Mouse (Mus musculus) splenic B cell, adult 2 months (primary cell): ENCODE measurements around the gene Cbfa2t2.

Source experiments
- DNase-seq: peaks from one replicate; pipeline ENCODE4 v3.0.0-alpha.2; 2011; ENCODE audit warnings: low read depth, low spot score
- H3K27me3 ChIP-seq: 2 replicates; pipeline ENCODE4 v1.6.1; 2012; ENCODE audit warnings: mild to moderate bottlenecking, low read length, moderate library complexity, mixed read lengths; ENCODE audit not compliant: control insufficient read depth, poor library complexity, insufficient read depth, severe bottlenecking
- H3K36me3 ChIP-seq: 2 replicates; pipeline ENCODE4 v1.6.1; 2012; ENCODE audit warnings: mild to moderate bottlenecking, low read length, moderate library complexity, mixed read lengths; ENCODE audit not compliant: control insufficient read depth, poor library complexity, insufficient read depth, severe bottlenecking

The Cbfa2t2 gene

GRCm38 (mm10) chr2:154522334-154522733 is 86.1 kb downstream of the Cbfa2t2 start:
- H3K36me3 ChIP-seq, result no peaks in the 10 kb centered on the region; the same call in 1 of the 2 replicates
- no peaks in the 10 kb centered on the region for H3K27me3 ChIP-seq
- no peak for DNase-seq

GRCm38 (mm10) chr2:154525285-154525684 is 89.0 kb downstream of the Cbfa2t2 start:
- H3K36me3 ChIP-seq, result peaks cover 4% of the 10 kb centered on the region
- no peak for DNase-seq
- H3K27me3 ChIP-seq, result no peaks in the 10 kb centered on the region

- DNase-seq, result no peak
- H3K36me3 ChIP-seq, result peaks cover 7% of the 10 kb centered on the region
- H3K27me3 ChIP-seq, result no peaks in the 10 kb centered on the region
Observed at GRCm38 (mm10) chr2:154526531-154526930, 90.2 kb downstream of the Cbfa2t2 start.

- no peak for DNase-seq
- H3K27me3 ChIP-seq, result no peaks in the 10 kb centered on the region
- peaks cover 9% of the 10 kb centered on the region for H3K36me3 ChIP-seq
Observed at GRCm38 (mm10) chr2:154532888-154533287, 96.6 kb downstream of the Cbfa2t2 start.

- no peaks in the 10 kb centered on the region for H3K27me3 ChIP-seq
- DNase-seq, result no peak
- H3K36me3 ChIP-seq, result peaks cover 5% of the 10 kb centered on the region
Observed at GRCm38 (mm10) chr2:154534704-154535270, 98.5 kb downstream of the Cbfa2t2 start.

GRCm38 (mm10) chr2:154538310-154538709 is 102.0 kb downstream of the Cbfa2t2 start:
- no peaks in the 10 kb centered on the region for H3K27me3 ChIP-seq
- H3K36me3 ChIP-seq, result peaks cover 2% of the 10 kb centered on the region; the same call in 1 of the 2 replicates
- DNase-seq, result no peak

GRCm38 (mm10) chr2:154538710-154539109 is 102.4 kb downstream of the Cbfa2t2 start:
- Histone ChIP-seq H3K36me3 (peaks cover 2% of the 10 kb centered on the region; the same call in 1 of the 2 replicates), H3K27me3 (no peaks in the 10 kb centered on the region)
- no peak for DNase-seq

- 0 out of 2 replicates have a peak, but pooled peaks cover 2% of the 10 kb centered on the region for H3K36me3 ChIP-seq
- peak; percentile 59 for DNase-seq
Observed at GRCm38 (mm10) chr2:154539720-154540119, 103.4 kb downstream of the Cbfa2t2 start.

GRCm38 (mm10) chr2:154541630-154542029 is 105.3 kb downstream of the Cbfa2t2 start:
- DNase-seq, result no peak
- no peaks in the 10 kb centered on the region for H3K27me3 ChIP-seq
- 0 out of 2 replicates have a peak, but pooled peaks cover under 1% of the 10 kb centered on the region for H3K36me3 ChIP-seq

More at GRCm38 (mm10) chr2:154539720-154540119, 103.4 kb downstream of the Cbfa2t2 start:
- no peaks in the 10 kb centered on the region for H3K27me3 ChIP-seq

GRCm38 (mm10) chr2:154543567-154544347 is 107.5 kb downstream of the Cbfa2t2 start:
- no peaks in the 10 kb centered on the region for H3K36me3 ChIP-seq
- no peak for DNase-seq
- no peaks in the 10 kb centered on the region for H3K27me3 ChIP-seq

GRCm38 (mm10) chr2:154546711-154547110 is 110.4 kb downstream of the Cbfa2t2 start, which contains the start of gene 1700003F12Rik:
Gene 1700003F12Rik (plus strand): TSS chr2:154547085.
- H3K36me3 ChIP-seq, result no peaks in the 10 kb centered on the region
- H3K27me3 ChIP-seq, result no peaks in the 10 kb centered on the region
- DNase-seq, result no peak

GRCm38 (mm10) chr2:154548688-154549087 is 112.4 kb downstream of the Cbfa2t2 start:
- peak; percentile 51 for DNase-seq
- Histone ChIP-seq H3K36me3 (no peaks in the 10 kb centered on the region), H3K27me3 (no peaks in the 10 kb centered on the region)

GRCm38 (mm10) chr2:154549127-154549885 is 113.0 kb downstream of the Cbfa2t2 start:
- H3K36me3 ChIP-seq, result no peaks in the 10 kb centered on the region
- no peaks in the 10 kb centered on the region for H3K27me3 ChIP-seq
- peak; percentile 65 for DNase-seq

GRCm38 (mm10) chr2:154549886-154550189 is 113.6 kb downstream of the Cbfa2t2 start:
- no peaks in the 10 kb centered on the region for H3K36me3 ChIP-seq
- no peaks in the 10 kb centered on the region for H3K27me3 ChIP-seq
- no peak for DNase-seq

- no peaks in the 10 kb centered on the region for H3K36me3 ChIP-seq
- no peak for DNase-seq
Observed at GRCm38 (mm10) chr2:154550937-154551336, 114.7 kb downstream of the Cbfa2t2 start.

More at GRCm38 (mm10) chr2:154550937-154551336, 114.7 kb downstream of the Cbfa2t2 start:
- H3K27me3 ChIP-seq, result no peaks in the 10 kb centered on the region
